Mouse (Mus musculus): ENCODE results near the gene Zscan4e. TPM values are rescaled to one million over a fixed set of nuclear protein-coding genes. Genes with fewer than 3 reads are reported as not detected.
"Not testable (repeated sequence)": the region's sequence is repeated elsewhere in the genome, so short reads cannot be mapped to it uniquely, and the experiment has no call there.

Zscan4e gene
- not detected in 2 replicates for polyA plus RNA-seq (2015; fragmentation: Nextera tagmentation; extraction: Ambion mirVana)

- not testable (repeated sequence) for H3K4me1 ChIP-seq (replicated peaks); DNase-seq; H3K4me3 ChIP-seq (replicated peaks); H3K9ac ChIP-seq; H3K36me3 ChIP-seq; ATAC-seq (ENCODE audit: low read depth); H3K27me3 ChIP-seq; H3K27ac ChIP-seq; H3K4me2 ChIP-seq; H3K9me3 ChIP-seq (replicated peaks)
Observed at GRCm38 (mm10) chr7:11310582-11310981, at the start of gene Zscan4e. Zscan4e (minus strand) TSS chr7:11310682.

Small RNAs within 50 kb of the gene (microRNA-seq; reads per million reads assigned to microRNA genes)
- gene Gm23087: not detected
- not detected for gene Gm26248

Other genes with a start within 250 kb of the Zscan4e start
- gene Zscan4-ps1, start 241.0 kb downstream of the Zscan4e start, polyA plus RNA-seq (2015; fragmentation: Nextera tagmentation; extraction: Ambion mirVana): not detected in 2 replicates
- not detected in 2 replicates for gene Zscan4d, start 144.5 kb downstream of the Zscan4e start, polyA plus RNA-seq (2015; fragmentation: Nextera tagmentation; extraction: Ambion mirVana)
- gene Zscan4f, start 87.2 kb upstream of the Zscan4e start, polyA plus RNA-seq (2015; fragmentation: Nextera tagmentation; extraction: Ambion mirVana): not detected in 2 replicates
- not detected in 2 replicates for gene Zscan4-ps2, start 203.6 kb upstream of the Zscan4e start, polyA plus RNA-seq (2015; fragmentation: Nextera tagmentation; extraction: Ambion mirVana)

Measured in liver, embryonic 13.5 days (tissue).